Mouse (Mus musculus) midbrain, embryonic 12.5 days (tissue): ENCODE measurements around the gene Sycn. TPM values are rescaled to one million over a fixed set of nuclear protein-coding genes. Genes with fewer than 3 reads are reported as not detected.

ENCODE experiments used
- ATAC-seq: fragments of 200-750 bp; cut with Nextera tagmentation; 2 replicates; pipeline ENCODE4 v1.8.0; 2017; ENCODE audit warnings: low read depth, moderate TSS enrichment, moderate library complexity; ENCODE audit not compliant: low FRiP score
- H3K27ac ChIP-seq: fragments of 300-500 bp; sonication (generic); replicated peaks from 2 replicates; pipeline ENCODE4 v1.5.1; 2016; ENCODE audit warnings: mild to moderate bottlenecking
- H3K27me3 ChIP-seq: fragments of 300-500 bp; sonication (generic); 2 replicates; pipeline ENCODE4 v1.6.1; 2016; ENCODE audit warnings: mild to moderate bottlenecking
- H3K36me3 ChIP-seq: fragments of 300-500 bp; sonication (generic); 2 replicates; pipeline ENCODE4 v1.6.1; 2016
- H3K4me1 ChIP-seq: fragments of 300-500 bp; sonication (generic); 2 replicates; pipeline ENCODE4 v1.6.1; 2016
- H3K4me2 ChIP-seq: fragments of 300-500 bp; sonication (generic); replicated peaks from 2 replicates; pipeline ENCODE4 v1.6.1; 2016; ENCODE audit warnings: mild to moderate bottlenecking, moderate library complexity
- H3K4me3 ChIP-seq: fragments of 300-500 bp; sonication (generic); 2 replicates; pipeline ENCODE4 v1.5.1; 2016; ENCODE audit warnings: mild to moderate bottlenecking
- H3K9ac ChIP-seq: fragments of 300-500 bp; sonication (generic); replicated peaks from 2 replicates; pipeline ENCODE4 v1.6.1; 2016; ENCODE audit warnings: mild to moderate bottlenecking, moderate library complexity
- H3K9me3 ChIP-seq: fragments of 300-500 bp; sonication (generic); 2 replicates; pipeline ENCODE4 v1.6.1; 2016; ENCODE audit warnings: mild to moderate bottlenecking
- WGBS: fragments of 180-500 bp; shearing (Covaris S2); methylation state at CpG from one replicate; pipeline ENCODE4 v1.1.7; 2016; 5-methylcytosine and 5-hydroxymethylcytosine counted together
- polyA plus RNA-seq: library from polyadenylated mRNA; unstranded; fragments of >200 nt; fragmentation: Nextera tagmentation; extraction: Ambion mirVana; gene quantifications from 2 replicates; pipeline ENCODE4 v1.2.1, GENCODE M21; 2016

Gene Sycn
- polyA plus RNA-seq, 1 experiment from 2014 or later = not detected

- 90% methylated on average over 11 of the region's 11 CpGs for WGBS
- no peak for ATAC-seq
- Histone ChIP-seq H3K27ac (no peak overlapping the region), H3K9me3 (no peaks in the 10 kb centered on the region), H3K4me2 (no peak overlapping the region), H3K4me3 (no peak overlapping the region), H3K9ac (no peak overlapping the region), H3K27me3 (no peaks in the 10 kb centered on the region), H3K36me3 (peaks cover 77% of the 10 kb centered on the region), H3K4me1 (no peaks in the 10 kb centered on the region)
These were observed 21.3 kb downstream of the Sycn start for GRCm38 (mm10) chr7:28561967-28562366.

- no peak for ATAC-seq
- WGBS = 94% methylated on average over 13 of the region's 13 CpGs
- peaks cover 81% of the 10 kb centered on the region for H3K36me3 ChIP-seq
- no peak overlapping the region for H3K9ac ChIP-seq
- no peak overlapping the region for H3K4me2 ChIP-seq
- H3K4me1 ChIP-seq = no peaks in the 10 kb centered on the region
- H3K4me3 ChIP-seq = no peak overlapping the region
- no peaks in the 10 kb centered on the region for H3K9me3 ChIP-seq
- no peak overlapping the region for H3K27ac ChIP-seq
- H3K27me3 ChIP-seq = no peaks in the 10 kb centered on the region
These were observed 21.7 kb downstream of the Sycn start for GRCm38 (mm10) chr7:28562371-28562770.

DNA sequence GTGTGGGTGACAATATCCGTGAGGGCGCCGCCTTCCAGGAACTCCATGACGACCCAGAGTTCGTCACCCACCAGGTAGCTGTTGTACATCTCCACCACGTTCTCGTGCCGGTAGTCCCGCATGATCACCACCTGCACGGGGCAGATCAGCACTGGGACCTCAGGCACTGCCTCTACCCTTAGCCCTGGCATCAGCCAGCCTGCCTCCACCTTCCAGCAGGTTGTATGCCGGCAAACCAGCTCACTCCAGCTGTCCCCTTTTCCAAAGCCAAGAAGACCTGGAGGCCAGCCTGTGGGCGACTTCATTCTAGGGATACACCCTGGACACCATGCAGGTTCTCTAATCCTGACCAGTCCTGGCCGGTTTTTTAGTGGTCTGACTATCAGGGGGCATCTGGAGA, 22.3 kb downstream of the Sycn start:
- WGBS = 96% methylated on average over 13 of the region's 13 CpGs

DNA sequence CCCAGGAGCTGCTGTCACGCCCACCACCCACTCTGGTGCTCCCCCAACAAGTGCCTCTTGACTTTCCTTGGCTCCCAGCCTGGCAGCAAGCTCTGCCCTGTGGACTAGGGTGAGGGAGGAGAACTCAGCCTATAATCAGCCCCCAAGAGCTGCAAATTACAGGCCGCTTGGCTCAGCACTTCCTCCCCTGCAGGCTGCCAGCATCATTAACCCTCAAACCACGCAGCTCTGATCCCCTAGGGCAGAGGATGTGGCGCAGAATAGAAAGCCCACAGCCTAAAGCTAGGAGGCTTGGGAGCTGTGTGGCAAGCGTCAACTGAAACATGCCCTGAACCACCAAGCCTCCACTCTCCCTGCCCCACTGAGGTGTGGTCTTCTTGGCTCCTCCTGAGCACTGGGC, 24.7 kb downstream of the Sycn start:
- H3K9ac ChIP-seq = no peak overlapping the region
- no peak for ATAC-seq
- H3K4me3 ChIP-seq = no peak overlapping the region
- no peak overlapping the region for H3K4me2 ChIP-seq
- no peak overlapping the region for H3K27ac ChIP-seq
- peaks cover 71% of the 10 kb centered on the region for H3K36me3 ChIP-seq
- WGBS = 93% methylated on average over 5 of the region's 5 CpGs
- no peaks in the 10 kb centered on the region for H3K27me3 ChIP-seq
- no peaks in the 10 kb centered on the region for H3K4me1 ChIP-seq
- no peaks in the 10 kb centered on the region for H3K9me3 ChIP-seq

More for the DNA sequence above, 22.3 kb downstream of the Sycn start:
- H3K4me2 ChIP-seq = no peak overlapping the region
- no peaks in the 10 kb centered on the region for H3K27me3 ChIP-seq
- no peak overlapping the region for H3K4me3 ChIP-seq
- no peaks in the 10 kb centered on the region for H3K9me3 ChIP-seq
- H3K9ac ChIP-seq = no peak overlapping the region
- H3K27ac ChIP-seq = no peak overlapping the region
- H3K36me3 ChIP-seq = peaks cover 87% of the 10 kb centered on the region
- ATAC-seq = no peak
- H3K4me1 ChIP-seq = no peaks in the 10 kb centered on the region

- H3K4me3 ChIP-seq = no peak overlapping the region
- H3K4me1 ChIP-seq = peaks cover 7% of the 10 kb centered on the region; the same call in 1 of the 2 replicates
- H3K27ac ChIP-seq = no peak overlapping the region
- WGBS = 90% methylated on average over 4 of the region's 4 CpGs
- no peak overlapping the region for H3K4me2 ChIP-seq
- no peak for ATAC-seq
- H3K9ac ChIP-seq = no peak overlapping the region
- H3K9me3 ChIP-seq = no peaks in the 10 kb centered on the region
- no peaks in the 10 kb centered on the region for H3K27me3 ChIP-seq
- peaks cover 56% of the 10 kb centered on the region for H3K36me3 ChIP-seq
These were observed 26.9 kb downstream of the Sycn start for GRCm38 (mm10) chr7:28567539-28567938.

DNA sequence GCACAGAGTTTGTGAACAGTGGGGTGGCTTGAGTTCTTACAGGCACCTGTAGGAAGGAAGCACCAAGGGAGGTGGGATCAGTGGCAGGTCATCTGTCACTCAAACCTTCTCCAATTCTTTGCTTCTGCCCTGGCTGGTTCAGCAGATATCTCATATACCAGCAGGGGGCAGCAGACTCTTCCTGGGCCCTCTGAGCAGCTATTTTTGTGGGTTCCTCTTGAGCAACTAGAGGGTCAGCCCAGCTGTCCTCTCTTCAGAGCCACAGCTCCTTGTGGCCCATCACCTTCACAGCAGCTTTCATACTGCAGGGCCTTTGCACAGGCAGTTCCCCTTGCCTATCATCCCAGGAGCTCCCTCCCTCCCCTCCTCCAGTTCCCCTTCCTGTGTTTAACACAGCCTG, 27.6 kb downstream of the Sycn start:
- no peak for ATAC-seq
- Histone ChIP-seq H3K27ac (no peak overlapping the region), H3K4me1 (peaks cover 7% of the 10 kb centered on the region; the same call in 1 of the 2 replicates), H3K36me3 (peaks cover 49% of the 10 kb centered on the region), H3K9ac (no peak overlapping the region), H3K27me3 (no peaks in the 10 kb centered on the region), H3K4me3 (no peak overlapping the region), H3K9me3 (no peaks in the 10 kb centered on the region), H3K4me2 (no peak overlapping the region)

- Histone ChIP-seq H3K27me3 (no peaks in the 10 kb centered on the region), H3K9me3 (no peaks in the 10 kb centered on the region), H3K4me1 (peaks cover 7% of the 10 kb centered on the region; the same call in 1 of the 2 replicates), H3K4me2 (no peak overlapping the region), H3K9ac (no peak overlapping the region), H3K36me3 (peaks cover 30% of the 10 kb centered on the region), H3K4me3 (no peak overlapping the region), H3K27ac (no peak overlapping the region)
- ATAC-seq = no peak
- 80% methylated on average over 12 of the region's 12 CpGs for WGBS
These were observed 29.8 kb downstream of the Sycn start for GRCm38 (mm10) chr7:28570291-28570981.

DNA sequence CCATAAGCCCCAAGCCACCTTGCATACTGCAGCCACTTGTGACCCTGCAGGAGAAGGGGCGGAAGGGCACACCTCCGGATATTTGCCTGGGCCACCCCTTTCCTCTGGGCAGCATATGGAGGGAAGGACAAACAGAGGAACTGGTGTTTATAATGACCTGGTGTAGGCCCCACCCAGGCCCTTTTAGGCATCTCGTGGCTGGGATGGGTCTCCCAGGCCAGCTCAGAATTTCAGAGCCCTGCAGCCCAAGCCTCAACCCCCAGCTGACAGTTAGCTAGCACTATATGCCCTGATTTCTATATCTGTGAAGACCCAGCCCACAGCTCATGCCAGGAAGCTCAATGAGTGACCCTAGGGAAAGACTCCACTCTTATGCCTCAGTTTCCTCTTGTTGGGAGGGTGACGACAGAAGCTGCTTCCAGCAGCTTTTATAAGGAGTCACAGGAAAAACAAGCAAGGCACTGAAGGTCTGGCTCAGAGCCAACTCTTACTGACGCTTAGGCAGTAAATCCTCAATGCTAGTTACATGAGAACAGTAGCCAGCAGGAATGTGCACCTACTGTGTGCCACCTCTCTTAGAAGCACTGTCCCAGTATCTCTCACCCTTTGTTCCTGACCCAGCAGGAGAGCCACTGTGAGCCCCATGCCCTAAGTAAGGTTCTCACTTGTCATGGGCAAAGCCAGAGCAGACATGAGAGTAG, 30.4 kb downstream of the Sycn start:
- Histone ChIP-seq H3K27ac (no peak overlapping the region), H3K9me3 (no peaks in the 10 kb centered on the region), H3K9ac (no peak overlapping the region), H3K4me2 (no peak overlapping the region), H3K4me3 (no peak overlapping the region), H3K36me3 (peaks cover 23% of the 10 kb centered on the region), H3K27me3 (no peaks in the 10 kb centered on the region), H3K4me1 (peaks cover 7% of the 10 kb centered on the region; the same call in 1 of the 2 replicates)
- ATAC-seq = no peak
- 52% methylated on average over 5 of the region's 5 CpGs for WGBS

DNA sequence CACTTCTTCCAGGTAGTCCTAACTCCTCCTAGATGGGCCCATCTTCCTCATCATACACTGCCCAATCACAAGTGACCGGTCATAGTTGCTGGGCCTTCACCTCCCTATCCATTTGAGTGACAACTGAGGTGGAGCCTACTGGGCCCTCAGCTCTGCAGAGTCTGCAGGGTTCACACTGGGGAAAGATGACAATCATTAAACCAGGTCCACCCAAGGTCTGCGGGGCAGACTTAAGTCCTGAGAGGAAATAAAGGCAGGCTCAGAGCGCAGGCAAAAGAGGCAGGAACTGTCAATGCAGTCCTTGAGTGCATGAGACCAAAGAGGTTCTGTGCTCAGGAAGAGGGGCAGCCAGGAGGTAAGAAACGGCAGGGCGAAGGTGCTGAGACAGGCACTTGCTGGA, 32.0 kb downstream of the Sycn start:
- Histone ChIP-seq H3K4me3 (no peak overlapping the region), H3K27me3 (no peaks in the 10 kb centered on the region), H3K36me3 (peaks cover 7% of the 10 kb centered on the region), H3K4me1 (peaks cover 7% of the 10 kb centered on the region; the same call in 1 of the 2 replicates), H3K27ac (no peak overlapping the region), H3K9ac (no peak overlapping the region), H3K4me2 (no peak overlapping the region), H3K9me3 (no peaks in the 10 kb centered on the region)
- ATAC-seq = no peak
- WGBS = 88% methylated on average over 5 of the region's 5 CpGs

- H3K36me3 ChIP-seq = 0 out of 2 replicates have a peak, but pooled peaks cover 3% of the 10 kb centered on the region
- no peak overlapping the region for H3K4me2 ChIP-seq
- no peaks in the 10 kb centered on the region for H3K9me3 ChIP-seq
- no peak overlapping the region for H3K9ac ChIP-seq
- no peak overlapping the region for H3K27ac ChIP-seq
- no peak for ATAC-seq
- H3K27me3 ChIP-seq = no peaks in the 10 kb centered on the region
- WGBS = 100% methylated on average over 3 of the region's 3 CpGs
- H3K4me3 ChIP-seq = no peak overlapping the region
- peaks cover 7% of the 10 kb centered on the region; the same call in 1 of the 2 replicates for H3K4me1 ChIP-seq
These were observed 32.6 kb downstream of the Sycn start for GRCm38 (mm10) chr7:28573236-28573635.

GRCm38 (mm10) chr7:28575597-28575996, 34.9 kb downstream of the Sycn start:
- ATAC-seq = no peak
- 94% methylated on average over 11 of the region's 11 CpGs for WGBS
- H3K4me3 ChIP-seq = no peak overlapping the region
- H3K4me2 ChIP-seq = no peak overlapping the region
- no peak overlapping the region for H3K9ac ChIP-seq
- no peak overlapping the region for H3K27ac ChIP-seq
- H3K27me3 ChIP-seq = no peaks in the 10 kb centered on the region
- H3K36me3 ChIP-seq = no peaks in the 10 kb centered on the region
- H3K4me1 ChIP-seq = peaks cover 14% of the 10 kb centered on the region; the same call in 1 of the 2 replicates
- H3K9me3 ChIP-seq = no peaks in the 10 kb centered on the region

- H3K36me3 ChIP-seq = no peaks in the 10 kb centered on the region
- H3K9me3 ChIP-seq = no peaks in the 10 kb centered on the region
- H3K9ac ChIP-seq = no peak overlapping the region
- ATAC-seq = no peak
- H3K27me3 ChIP-seq = no peaks in the 10 kb centered on the region
- no peak overlapping the region for H3K4me2 ChIP-seq
- H3K27ac ChIP-seq = no peak overlapping the region
- 83% methylated on average over 5 of the region's 5 CpGs for WGBS
- H3K4me3 ChIP-seq = no peak overlapping the region
- peaks cover 14% of the 10 kb centered on the region; the same call in 1 of the 2 replicates for H3K4me1 ChIP-seq
These were observed 35.7 kb downstream of the Sycn start for GRCm38 (mm10) chr7:28576271-28576914.
